Mouse (Mus musculus): Measurements from ENCODE around the gene Pola2. TPM values are rescaled to one million over a fixed set of nuclear protein-coding genes. Genes with fewer than 3 reads are reported as not detected.

Gene Pola2
- polyA plus RNA-seq, 1 experiment from 2014 or later = 89.3 TPM

GRCm38 (mm10) chr19:5955704-5956670 lies 8.0 kb downstream of the Pola2 start:
- ATAC-seq (ENCODE audit: insufficient read depth) (0 out of 2 replicates have a peak, but pooled peaks have one; percentile 19), DNase-seq (peak; percentile 61)
- Histone ChIP-seq H3K4me3 (ENCODE audit: low read depth, low read length) (no peak overlapping the region), H3K9me3 (ENCODE audit: low read depth, low read length) (no peaks in the 10 kb centered on the region), H3K27ac (ENCODE audit: low read depth) (peak overlapping the region; percentile 58; the same call in 1 of the 2 replicates), H3K27me3 (ENCODE audit: insufficient read depth, low read length) (no peaks in the 10 kb centered on the region), H3K9ac (no peak overlapping the region), H3K36me3 (ENCODE audit: insufficient read depth) (peaks cover 89% of the 10 kb centered on the region), H3K4me1 (ENCODE audit: insufficient read depth) (no peaks in the 10 kb centered on the region; the same call in 1 of the 2 replicates), H3K4me2 (peak overlapping the region; percentile 36)
- TF ChIP-seq CTCF (IDR thresholded peaks at IDR 0.05; ENCODE audit: low read depth) = no peak
- 52% methylated on average over 28 of the region's 28 CpGs for WGBS

- H3K27ac ChIP-seq (ENCODE audit: low read depth) = no peak overlapping the region
- WGBS = 88% methylated on average over 10 of the region's 10 CpGs
- peaks cover 90% of the 10 kb centered on the region for H3K36me3 ChIP-seq (ENCODE audit: insufficient read depth)
Measured at GRCm38 (mm10) chr19:5954936-5955335, 9.1 kb downstream of the Pola2 start.

GRCm38 (mm10) chr19:5954031-5954710 lies 9.8 kb downstream of the Pola2 start:
- H3K27me3 ChIP-seq (ENCODE audit: insufficient read depth, low read length) = no peaks in the 10 kb centered on the region
- no peak overlapping the region for H3K27ac ChIP-seq (ENCODE audit: low read depth)
- no peak overlapping the region for H3K4me3 ChIP-seq (ENCODE audit: low read depth, low read length)
- DNase-seq (no peak), ATAC-seq (ENCODE audit: insufficient read depth) (no peak)
- H3K4me2 ChIP-seq = no peak overlapping the region
- H3K9me3 ChIP-seq (ENCODE audit: low read depth, low read length) = no peaks in the 10 kb centered on the region
- 83% methylated on average over 22 of the region's 22 CpGs for WGBS
- H3K4me1 ChIP-seq (ENCODE audit: insufficient read depth) = no peaks in the 10 kb centered on the region; the same call in 1 of the 2 replicates
- no peak for TF ChIP-seq CTCF (IDR thresholded peaks at IDR 0.05; ENCODE audit: low read depth)
- peaks cover 90% of the 10 kb centered on the region for H3K36me3 ChIP-seq (ENCODE audit: insufficient read depth)
- H3K9ac ChIP-seq = no peak overlapping the region

More at GRCm38 (mm10) chr19:5954936-5955335, 9.1 kb downstream of the Pola2 start:
- Histone ChIP-seq H3K4me3 (ENCODE audit: low read depth, low read length) (no peak overlapping the region), H3K9me3 (ENCODE audit: low read depth, low read length) (no peaks in the 10 kb centered on the region), H3K9ac (no peak overlapping the region), H3K27me3 (ENCODE audit: insufficient read depth, low read length) (no peaks in the 10 kb centered on the region), H3K4me1 (ENCODE audit: insufficient read depth) (no peaks in the 10 kb centered on the region; the same call in 1 of the 2 replicates), H3K4me2 (no peak overlapping the region)
- TF ChIP-seq CTCF (IDR thresholded peaks at IDR 0.05; ENCODE audit: low read depth) = no peak
- ATAC-seq (ENCODE audit: insufficient read depth) (no peak), DNase-seq (no peak)

DNA sequence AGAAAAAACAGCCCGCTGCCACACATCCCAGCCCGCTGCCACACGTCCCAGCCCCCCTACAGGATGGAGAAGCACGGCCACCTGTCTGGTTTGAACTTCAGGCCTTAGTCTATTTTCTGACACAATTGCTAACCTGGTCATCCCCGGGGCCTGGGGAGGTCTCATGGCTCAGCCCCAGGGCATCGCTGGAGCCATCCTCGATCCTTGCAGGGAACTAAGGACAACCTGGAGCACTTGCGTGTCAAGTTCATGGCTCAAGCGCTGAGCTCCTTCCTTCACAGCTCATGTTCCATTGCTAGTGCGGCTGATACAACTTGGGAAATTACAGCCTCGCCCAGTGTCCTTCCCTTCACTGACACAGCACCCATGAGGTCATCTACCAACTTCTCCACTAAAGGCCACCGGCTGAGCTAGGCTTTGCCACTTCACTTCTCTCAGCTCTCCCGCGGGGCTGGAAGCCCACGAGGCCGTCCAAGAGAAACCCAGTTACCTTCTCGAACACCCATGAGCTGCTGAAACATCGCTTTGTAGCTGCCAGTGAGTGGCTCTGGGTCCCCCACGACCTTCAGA lies 10.7 kb downstream of the Pola2 start:
- Histone ChIP-seq H3K4me2 (no peak overlapping the region), H3K27me3 (ENCODE audit: insufficient read depth, low read length) (no peaks in the 10 kb centered on the region), H3K9ac (no peak overlapping the region), H3K4me3 (ENCODE audit: low read depth, low read length) (no peak overlapping the region), H3K36me3 (ENCODE audit: insufficient read depth) (peaks cover 90% of the 10 kb centered on the region), H3K4me1 (ENCODE audit: insufficient read depth) (no peaks in the 10 kb centered on the region; the same call in 1 of the 2 replicates), H3K27ac (ENCODE audit: low read depth) (peak overlapping the region; percentile 24; the same call in 1 of the 2 replicates), H3K9me3 (ENCODE audit: low read depth, low read length) (no peaks in the 10 kb centered on the region)
- ATAC-seq (ENCODE audit: insufficient read depth) (no peak), DNase-seq (no peak)
- TF ChIP-seq CTCF (IDR thresholded peaks at IDR 0.05; ENCODE audit: low read depth) = no peak
- 94% methylated on average over 19 of the region's 19 CpGs for WGBS

- no peak for TF ChIP-seq CTCF (IDR thresholded peaks at IDR 0.05; ENCODE audit: low read depth)
- Histone ChIP-seq H3K36me3 (ENCODE audit: insufficient read depth) (peaks cover 95% of the 10 kb centered on the region), H3K9ac (no peak overlapping the region), H3K4me2 (0 out of 2 replicates have a peak overlapping the region, but pooled peaks have one; percentile 4), H3K27ac (ENCODE audit: low read depth) (peak overlapping the region; percentile 60; the same call in 1 of the 2 replicates), H3K27me3 (ENCODE audit: insufficient read depth, low read length) (no peaks in the 10 kb centered on the region), H3K4me3 (ENCODE audit: low read depth, low read length) (no peak overlapping the region), H3K4me1 (ENCODE audit: insufficient read depth) (no peaks in the 10 kb centered on the region; the same call in 1 of the 2 replicates), H3K9me3 (ENCODE audit: low read depth, low read length) (no peaks in the 10 kb centered on the region)
- ATAC-seq (ENCODE audit: insufficient read depth) = peak; percentile 47
- WGBS = 73% methylated on average over 13 of the region's 13 CpGs
- peak; percentile 76 for DNase-seq
Measured at GRCm38 (mm10) chr19:5952071-5952691, 11.8 kb downstream of the Pola2 start.

DNA sequence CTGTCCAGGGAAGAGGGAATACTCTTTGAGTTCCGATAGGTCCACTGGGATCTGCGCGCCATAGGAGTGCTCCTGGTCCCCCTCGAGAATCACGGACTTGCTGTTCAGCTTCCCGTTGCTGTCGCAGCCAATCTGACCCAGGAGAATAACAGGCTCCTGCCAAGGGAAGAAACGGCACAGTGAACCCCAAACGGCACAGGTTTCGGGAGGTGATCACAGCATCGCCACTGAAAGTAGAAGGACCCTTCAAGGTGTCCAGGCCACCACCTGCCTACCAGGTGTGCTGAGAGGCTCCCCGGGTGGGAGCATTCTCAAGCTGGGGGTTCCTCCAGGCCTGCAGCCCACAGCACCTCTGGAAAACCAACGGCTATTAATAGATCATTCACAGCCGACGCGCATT lies 12.4 kb downstream of the Pola2 start:
- Histone ChIP-seq H3K27ac (ENCODE audit: low read depth) (peak overlapping the region; percentile 60; the same call in 1 of the 2 replicates), H3K36me3 (ENCODE audit: insufficient read depth) (peaks cover 92% of the 10 kb centered on the region), H3K9me3 (ENCODE audit: low read depth, low read length) (no peaks in the 10 kb centered on the region), H3K4me1 (ENCODE audit: insufficient read depth) (no peaks in the 10 kb centered on the region; the same call in 1 of the 2 replicates), H3K9ac (no peak overlapping the region), H3K27me3 (ENCODE audit: insufficient read depth, low read length) (no peaks in the 10 kb centered on the region), H3K4me2 (0 out of 2 replicates have a peak overlapping the region, but pooled peaks have one; percentile 4), H3K4me3 (ENCODE audit: low read depth, low read length) (no peak overlapping the region)
- WGBS = 88% methylated on average over 16 of the region's 16 CpGs
- DNase-seq (no peak), ATAC-seq (ENCODE audit: insufficient read depth) (no peak)
- TF ChIP-seq CTCF (IDR thresholded peaks at IDR 0.05; ENCODE audit: low read depth) = no peak
